Mouse (Mus musculus) heart, adult 8-10 months (tissue): Measurements from ENCODE around the gene Drd4. TPM values are rescaled to one million over a fixed set of nuclear protein-coding genes. Genes with fewer than 3 reads are reported as not detected.
"Not testable (repeated sequence)": the region's sequence is repeated elsewhere in the genome, so short reads cannot be mapped to it uniquely, and the experiment has no call there.

Source experiments
- DNase-seq: peaks from one replicate; pipeline ENCODE4 v3.0.0; 2022; ENCODE audit warnings: low spot score
- total RNA-seq, 4 experiments: library from RNA; stranded (reverse); gene quantifications; 2 replicates each; pipeline ENCODE4 v1.2.4; 2022

Drd4 gene
- not detected for total RNA-seq

DNA sequence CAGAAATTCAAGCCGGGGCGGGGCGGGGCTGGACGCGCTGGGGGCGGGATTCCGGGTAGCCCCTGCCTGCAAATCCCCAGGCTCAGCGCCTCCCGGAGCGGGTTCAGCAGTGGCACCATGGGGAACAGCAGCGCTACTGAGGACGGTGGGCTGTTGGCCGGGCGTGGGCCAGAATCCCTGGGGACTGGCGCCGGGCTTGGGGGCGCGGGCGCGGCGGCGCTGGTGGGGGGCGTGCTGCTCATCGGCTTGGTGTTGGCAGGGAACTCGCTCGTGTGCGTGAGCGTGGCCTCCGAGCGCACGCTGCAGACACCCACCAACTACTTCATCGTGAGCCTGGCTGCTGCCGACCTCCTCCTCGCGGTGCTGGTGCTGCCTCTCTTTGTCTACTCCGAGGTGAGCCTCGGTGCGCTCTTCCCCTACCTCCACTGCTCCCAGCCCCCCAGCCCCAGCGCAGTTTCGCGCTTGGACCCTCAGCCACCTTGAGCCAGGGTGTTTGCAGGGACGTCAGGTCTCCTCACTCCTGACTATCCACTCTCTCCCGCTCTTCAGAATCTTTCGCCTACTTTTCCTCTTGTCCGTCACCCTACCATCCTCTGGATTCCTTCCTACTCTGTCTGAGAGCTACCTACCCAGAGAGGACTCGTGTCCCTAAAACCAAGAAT is at the start of gene Drd4:
TSS of gene Drd4 (plus strand) at position 86 of the 662 bp plus-strand sequence.
- no peak for DNase-seq

DNA sequence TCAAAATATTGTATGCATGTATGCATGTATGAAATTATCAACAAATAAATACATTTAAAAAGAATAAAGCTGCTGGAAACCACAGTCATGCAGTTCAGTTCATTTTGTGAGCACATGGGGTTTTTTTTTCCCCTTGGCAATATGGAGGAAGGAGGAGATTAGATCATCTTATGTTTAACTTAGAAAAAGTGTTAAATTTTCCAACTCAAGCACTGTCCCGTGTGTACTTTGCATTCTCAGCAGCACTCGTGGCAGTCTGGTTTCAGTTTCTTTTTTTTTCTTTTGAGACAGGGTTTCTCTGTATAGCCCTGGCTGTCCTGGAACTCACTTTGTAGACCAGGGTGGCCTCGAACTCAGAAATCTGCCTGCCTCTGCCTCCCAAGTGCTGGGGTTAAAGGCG is 41.3 kb upstream of the Drd4 start:
- DNase-seq: not testable (repeated sequence)

DNA sequence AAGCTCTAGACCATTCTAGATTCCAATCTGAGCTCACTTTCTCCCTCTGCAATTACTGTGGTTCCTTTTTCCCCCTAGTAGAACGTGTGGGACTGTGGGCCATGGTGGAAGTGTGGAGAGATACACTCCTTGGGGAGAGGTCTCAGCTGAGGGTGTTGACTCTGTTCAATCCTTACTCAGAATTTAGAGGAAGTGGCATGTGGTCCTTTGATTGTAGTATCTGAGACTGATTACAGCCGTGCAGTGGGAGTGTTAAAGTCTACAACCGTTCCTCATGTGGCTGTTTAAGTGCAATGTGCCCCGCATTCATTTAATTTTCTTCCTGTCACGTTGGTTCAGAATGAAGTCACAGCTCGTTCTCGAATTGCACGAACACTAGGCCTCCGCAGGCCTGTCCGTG is 35.6 kb upstream of the Drd4 start:
- DNase-seq: no peak

DNA sequence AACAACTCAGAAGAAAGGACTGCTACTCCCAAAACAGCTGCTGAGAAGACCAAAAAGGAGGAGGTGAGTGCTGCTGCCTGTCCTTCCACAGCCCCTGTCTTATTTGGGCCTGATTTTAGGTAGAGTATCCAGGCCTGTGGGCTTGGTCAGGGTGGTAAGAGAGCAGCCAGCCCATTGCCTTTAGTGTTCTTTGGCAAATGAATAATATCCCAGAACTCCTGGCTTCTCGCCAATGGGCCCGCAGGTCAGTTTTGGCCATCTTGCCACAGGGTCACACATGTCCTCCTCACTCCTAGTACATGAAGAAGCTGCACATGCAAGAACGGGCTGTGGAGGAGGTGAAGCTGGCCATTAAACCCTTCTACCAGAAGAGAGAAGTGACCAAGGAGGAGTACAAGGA is 30.3 kb upstream of the Drd4 start:
- no peak for DNase-seq

DNA sequence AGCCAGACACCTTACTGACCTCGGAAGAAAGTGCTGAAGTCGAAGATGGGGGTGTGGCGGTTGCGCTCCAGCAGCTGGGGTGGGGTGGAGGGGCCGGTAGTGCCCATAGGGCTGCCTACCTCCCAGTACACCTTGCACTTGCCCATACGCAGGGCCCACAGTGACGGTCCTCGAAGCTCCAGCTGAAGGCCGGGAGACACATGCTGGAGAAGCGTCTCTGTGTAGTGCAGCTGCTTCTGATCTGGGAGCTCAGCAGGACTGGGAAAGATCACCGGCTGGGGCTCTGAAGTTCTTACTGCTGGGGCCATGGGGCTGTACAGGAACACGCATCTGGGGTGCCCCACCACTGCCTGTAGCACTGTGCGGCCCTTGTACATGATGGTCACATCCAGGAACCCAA is 28.2 kb upstream of the Drd4 start:
- DNase-seq: no peak

DNA sequence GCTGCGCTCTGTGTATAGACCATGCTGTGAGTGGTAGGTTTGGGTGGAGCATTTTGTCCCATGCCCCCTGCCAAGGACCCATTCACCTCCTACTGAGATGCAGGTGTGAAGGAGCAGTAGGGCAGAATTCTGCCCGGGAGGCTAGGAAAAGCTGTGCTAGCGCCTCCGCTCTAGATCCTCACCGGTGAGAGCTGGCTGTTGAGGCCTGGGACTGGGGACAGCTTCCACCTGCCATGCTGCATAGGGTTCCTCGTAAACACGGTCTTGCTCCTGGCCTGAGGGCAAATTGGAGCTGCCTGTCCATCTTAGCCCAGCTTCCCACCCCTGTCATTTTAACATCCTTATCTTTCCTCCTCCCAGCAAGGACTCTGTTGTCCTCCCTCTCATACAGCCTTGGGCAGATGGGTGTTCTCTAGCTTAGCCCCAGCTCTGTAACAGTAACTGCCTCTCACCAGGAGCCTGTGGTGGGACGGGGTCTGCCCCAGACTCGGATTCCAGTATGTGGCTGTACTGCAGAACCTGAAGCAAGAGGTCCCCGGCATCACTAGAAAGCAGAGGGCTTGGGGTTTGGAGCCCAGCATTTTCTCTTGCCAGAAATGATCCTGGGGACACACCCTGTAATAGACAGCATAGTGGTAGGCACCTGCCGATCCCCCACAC is 27.6 kb upstream of the Drd4 start:
- DNase-seq: no peak

DNA sequence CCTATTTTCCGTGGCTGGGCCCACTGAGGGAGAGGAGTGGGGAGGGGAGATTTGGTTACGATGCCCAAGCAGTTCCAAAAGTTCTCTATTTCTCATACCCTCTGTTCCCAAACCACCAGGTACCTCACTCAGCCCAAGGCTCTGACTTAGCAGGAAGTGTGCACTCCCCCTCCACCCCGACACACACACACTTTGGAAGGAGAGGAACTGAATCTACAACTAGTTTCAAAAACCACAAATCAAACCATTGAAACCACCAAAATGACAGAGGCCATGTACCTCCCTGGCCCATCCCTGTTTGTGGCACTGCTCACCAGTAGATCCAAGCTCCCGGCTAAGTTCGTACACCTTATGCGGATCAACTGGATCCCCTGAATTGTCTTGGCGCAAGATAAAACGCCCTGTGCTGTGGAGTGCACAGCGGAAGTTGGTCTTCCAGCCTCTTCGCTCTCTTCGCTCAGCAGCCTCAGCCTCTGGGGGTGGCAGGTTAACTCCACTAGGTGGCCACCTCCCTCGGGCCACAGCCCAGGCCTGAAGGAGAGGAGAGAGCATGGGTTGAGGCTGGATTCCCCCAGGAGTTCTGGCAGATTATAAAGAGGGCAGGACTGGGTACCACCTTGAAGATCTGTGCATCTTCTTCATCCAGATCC is 26.9 kb upstream of the Drd4 start:
- DNase-seq: no peak

DNA sequence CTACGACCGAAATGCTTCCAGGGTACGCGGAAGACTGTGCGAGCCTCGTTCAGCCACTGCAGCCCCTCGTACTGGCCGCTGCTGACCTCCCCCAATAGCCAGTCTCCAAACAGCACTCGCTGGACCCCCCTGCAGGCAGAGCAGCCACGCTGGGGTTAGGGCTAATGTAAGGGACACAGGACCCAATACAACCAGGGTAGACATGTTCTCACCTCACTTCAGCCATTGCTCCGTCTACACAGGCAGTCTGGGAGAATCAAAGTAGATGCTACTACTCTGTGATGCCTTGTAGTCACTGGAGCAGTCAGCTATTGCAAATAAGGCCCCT is 26.4 kb upstream of the Drd4 start:
- DNase-seq: no peak

DNA sequence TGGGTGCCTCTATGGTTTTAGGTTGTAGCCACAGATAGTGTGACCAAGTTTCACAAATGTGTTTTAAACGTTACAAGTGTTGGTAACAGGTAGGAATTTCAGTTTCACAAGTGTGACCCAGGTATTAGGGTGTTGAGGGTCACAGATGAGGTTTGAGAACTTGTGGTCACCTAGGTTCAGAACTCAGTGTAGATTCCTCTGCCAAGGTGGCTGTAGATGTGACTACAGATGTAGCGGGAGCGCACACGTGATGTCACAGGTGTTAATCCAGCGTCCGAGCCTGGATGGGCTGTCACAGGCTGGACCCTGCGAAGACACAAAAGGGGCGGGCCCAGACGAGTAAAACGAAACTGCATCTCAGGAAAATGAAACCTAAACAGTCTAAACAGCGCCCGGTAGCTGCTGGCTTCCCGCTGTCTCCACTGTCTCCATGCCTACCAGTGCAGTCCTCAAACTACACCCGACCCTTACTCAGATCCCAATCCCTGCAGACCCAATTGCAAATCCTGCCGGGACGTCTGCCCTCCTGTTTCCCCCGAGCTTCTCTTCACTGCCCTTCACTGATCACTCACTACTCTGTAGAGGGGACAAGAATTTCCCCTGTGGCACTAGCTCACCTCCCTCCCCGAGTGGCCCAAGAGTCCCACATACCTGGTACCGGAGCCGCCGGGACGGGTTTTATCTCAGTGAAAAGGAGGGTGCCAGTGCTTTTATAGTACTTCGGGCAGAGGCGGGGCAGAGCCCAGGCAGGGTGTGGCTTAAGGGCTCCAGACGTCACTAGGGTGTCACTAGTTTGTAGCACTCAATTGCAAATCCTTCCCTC is 25.9 kb upstream of the Drd4 start, which contains the start of gene Irf7:
TSS of gene Irf7 (minus strand) at position 743 of the 823 bp plus-strand sequence.
- peak; percentile 76 for DNase-seq

DNA sequence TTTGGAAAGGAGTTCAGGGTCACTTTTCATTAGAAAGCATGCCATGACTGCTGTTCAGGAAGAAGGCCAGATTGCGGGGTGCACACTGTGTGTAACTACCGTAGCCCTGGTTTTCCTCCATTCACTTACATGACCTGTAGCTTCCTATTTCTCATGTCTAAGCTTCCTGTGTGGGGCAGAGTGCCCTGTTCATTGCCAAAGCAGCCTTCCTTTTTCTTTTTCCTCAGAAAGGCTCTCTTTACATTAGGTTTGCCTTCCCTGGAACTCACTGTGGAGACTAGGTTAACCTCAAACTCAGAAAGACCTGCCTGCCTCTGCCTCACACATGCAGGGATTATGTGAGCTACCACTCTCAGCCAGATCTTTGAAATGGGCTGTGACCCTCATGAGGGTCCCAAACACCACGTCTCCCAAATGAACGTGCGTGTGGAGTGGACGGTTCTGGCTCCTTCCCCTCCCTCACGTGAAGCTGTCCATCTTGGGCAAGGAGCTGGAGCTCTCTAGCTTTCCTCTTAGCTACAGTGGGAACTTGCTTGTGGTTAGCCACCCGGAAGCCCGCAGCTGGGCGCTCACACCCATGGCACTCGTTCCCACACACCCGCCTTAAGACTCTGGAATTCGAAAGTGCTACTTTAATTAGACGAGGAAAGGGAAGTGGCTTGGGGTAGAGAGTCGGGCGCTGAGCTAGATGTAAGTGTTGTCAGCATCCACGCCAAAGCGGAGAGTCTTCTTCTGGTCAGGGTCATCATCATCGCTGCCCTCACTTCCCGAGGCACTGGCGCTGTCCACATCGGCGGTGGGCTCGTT is 23.1 kb upstream of the Drd4 start:
- DNase-seq: peak; percentile 39

DNA sequence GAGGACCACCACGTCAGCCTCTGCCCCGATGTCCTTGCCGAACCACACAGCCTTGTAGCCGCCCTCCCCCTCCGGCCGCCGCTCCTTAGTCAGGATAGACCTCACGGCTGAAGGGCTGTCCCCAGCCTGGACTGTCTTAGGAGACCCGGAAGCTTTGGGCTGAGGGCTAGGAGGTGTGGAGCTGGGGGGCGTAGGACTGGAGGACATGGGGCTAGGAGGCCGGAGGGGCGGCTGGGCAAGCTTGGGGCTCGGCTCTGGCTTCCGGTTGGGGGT is 22.6 kb upstream of the Drd4 start:
- no peak for DNase-seq

DNA sequence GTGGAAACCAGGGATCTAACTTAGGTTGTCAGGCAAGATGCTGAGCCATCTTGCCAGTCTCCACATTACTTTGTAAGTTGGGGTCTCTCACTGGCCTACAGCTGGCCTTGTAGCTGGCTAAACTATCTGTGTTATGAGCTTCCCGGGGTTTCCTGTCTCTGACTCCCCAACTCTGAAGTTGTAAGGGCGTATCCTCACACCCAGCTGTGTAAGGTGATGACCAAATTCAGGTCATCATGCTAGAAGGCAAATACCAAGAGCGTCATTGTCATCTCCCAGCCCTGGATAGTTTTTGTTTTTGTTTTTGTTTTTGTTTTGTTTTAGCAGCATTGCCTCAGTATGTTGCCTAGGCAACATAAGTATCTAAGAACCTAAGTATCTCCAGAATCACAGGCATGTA is 21.2 kb upstream of the Drd4 start:
- DNase-seq: no peak

DNA sequence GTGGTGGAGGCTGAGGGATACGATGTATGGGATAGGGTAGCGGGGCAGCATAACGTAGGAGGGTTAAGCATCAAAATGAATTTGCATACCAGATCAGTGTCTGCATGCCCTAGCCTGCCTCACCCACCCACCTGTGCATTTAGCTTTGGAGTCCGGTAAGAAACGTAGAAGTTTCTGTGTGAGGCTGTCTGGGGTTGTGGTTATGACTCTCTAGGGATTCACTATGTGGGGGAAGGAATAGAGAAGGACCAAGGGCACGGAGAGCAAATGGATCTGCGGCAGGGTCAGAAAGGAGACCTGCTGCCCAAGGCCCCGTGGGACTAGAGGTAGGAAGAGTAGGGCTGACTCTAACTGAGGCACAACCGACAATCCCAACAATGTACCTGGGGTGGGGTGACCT is 16.4 kb upstream of the Drd4 start:
- no peak for DNase-seq

DNA sequence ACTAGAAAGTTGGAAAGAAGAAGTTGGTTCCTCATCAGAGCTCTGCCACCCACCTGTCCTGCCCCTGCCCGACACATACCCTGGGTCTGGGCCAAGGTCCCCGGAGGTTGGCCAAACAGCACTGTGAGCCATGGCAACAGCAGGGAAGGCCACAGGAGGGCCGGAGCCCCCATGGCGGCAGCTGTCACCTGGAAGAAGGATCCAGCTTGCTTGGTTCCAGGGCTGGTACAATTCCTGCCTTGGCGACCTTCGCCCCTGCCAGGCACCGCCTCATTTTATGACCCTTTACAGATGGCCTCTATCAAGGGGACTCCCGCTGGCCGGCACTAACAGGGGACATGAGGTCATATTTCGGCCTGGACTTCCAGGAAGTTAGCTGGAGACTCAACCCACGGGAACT is 15.3 kb upstream of the Drd4 start, which contains the start of gene Cdhr5:
TSS of gene Cdhr5 (minus strand) at position 241 of the 400 bp plus-strand sequence.
- DNase-seq: no peak

DNA sequence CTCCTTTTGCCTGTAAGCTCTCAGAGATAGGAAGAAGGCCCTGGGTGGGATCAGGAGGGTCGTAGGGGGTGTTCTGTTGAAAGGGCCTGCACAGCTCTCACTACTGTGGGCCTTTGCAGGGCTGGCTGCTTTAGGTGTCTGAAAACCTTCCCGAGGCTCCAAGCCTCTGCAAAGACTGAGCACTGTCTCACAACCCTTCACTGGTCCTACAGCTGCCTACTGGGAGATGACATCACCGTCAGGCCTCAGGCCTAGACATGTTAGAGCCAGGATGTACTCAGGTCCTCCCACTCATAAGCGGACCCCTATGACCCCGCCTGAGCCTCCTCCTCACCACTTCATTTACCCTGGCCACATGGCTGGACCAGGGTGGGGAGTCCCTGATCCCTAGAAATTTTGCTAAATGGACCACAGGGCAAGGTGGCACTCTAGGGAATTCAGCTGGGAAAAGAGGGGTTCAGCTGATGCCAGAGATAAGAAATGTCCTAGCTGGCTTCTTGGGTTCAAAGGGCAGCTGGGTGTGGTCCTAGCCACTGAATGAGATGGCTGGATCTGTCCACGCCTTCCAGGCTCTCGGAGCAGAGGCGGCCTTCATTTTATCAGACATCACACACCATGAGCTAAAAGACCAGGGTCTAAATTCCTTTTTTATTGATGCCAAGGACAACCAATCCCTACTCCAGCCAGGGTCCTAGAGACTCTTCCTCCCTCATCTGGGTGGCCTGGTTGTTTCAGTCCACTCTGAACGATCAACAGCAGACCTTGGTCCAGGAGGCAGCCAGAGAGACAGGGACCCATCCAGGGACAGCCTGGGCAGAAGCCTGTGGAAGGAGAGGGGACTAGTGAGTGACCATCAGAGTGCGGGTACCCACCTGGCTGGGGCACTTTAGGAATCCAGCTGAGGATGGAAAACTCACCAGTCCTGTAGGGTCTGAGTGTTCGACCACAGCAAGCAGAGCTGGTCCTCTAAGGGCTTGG is 13.8 kb upstream of the Drd4 start:
- no peak for DNase-seq

DNA sequence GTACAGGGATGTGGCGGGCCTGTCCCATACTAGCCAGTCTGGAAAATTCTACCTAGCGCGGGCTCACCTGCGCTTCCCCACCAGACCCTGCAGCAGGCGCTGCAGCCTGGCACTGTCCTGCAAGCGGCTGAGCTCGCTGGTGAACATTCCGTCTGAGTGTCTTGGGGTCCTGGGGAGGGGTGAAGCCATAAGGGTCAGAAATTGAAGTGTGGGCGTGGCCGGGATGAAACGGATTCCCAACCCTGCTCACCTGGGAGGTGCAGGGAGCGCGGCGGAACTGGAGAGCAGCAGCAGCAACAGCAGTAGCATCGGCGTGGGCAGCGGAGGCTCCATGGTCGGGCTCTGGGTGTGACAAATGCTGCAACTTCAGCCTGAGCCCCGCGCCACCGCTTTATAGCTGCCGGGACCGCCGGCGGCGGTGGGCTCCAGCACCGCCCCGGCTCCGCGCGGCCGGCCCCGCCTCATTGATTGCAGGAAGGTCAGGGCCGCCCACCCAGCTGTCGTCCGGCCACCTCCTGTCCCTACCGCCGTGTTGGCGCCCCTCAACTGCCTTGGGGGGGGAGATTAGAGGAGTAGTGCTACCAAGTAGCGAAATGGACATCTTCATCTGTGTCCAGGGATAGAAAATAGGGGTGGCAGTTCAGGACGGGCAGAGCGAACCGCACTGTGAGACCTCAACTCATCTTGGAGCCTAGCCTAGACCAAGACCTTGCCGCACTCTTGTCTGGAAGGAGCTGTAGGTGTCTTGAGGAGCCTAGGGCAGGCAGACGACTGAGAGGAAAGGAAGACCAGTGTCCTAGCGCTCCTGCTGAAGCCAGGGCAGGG is 12.8 kb upstream of the Drd4 start, which contains the start of gene Sct:
TSS of gene Sct (minus strand) at position 368 of the 825 bp plus-strand sequence.
- no peak for DNase-seq

DNA sequence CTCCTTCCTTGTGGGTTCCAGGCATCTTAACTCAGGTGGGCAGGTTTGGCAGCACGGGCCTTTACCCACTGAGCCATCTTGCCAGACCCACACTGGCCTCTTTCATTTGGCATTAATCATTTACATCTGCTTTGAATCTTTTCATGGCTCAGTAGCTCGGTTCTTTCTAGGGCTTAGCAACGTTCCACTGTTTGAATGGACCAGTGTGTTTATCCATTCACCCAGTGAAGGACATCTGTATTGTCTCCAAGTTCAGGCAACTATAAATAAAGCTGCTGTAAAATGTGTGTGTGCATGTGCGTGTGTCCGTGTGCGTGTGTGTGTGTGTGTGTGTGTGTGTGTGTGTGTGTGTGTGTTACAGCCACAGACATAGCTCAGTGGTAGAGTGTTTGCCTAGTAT is 10.4 kb upstream of the Drd4 start:
- no peak for DNase-seq

DNA sequence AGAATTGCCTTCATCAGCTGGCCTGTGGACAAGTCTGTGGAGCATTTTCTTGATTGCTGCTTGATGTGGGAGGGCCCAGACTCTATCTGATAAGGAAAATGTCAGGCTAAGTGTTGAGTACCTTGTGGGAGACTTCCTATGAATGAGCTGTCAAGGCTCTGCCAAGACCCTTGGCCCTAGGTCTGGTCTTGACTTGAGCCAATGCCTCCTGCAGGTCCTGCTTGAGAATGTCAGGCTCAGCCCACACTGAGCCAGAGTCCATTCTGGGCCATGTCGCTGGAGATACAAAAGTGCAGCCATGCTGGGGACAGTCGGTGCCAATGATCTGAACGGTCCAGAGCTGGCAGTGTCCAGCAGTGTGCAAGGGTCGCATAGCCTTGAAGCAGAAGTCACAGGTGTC is 9.1 kb upstream of the Drd4 start:
- no peak for DNase-seq

DNA sequence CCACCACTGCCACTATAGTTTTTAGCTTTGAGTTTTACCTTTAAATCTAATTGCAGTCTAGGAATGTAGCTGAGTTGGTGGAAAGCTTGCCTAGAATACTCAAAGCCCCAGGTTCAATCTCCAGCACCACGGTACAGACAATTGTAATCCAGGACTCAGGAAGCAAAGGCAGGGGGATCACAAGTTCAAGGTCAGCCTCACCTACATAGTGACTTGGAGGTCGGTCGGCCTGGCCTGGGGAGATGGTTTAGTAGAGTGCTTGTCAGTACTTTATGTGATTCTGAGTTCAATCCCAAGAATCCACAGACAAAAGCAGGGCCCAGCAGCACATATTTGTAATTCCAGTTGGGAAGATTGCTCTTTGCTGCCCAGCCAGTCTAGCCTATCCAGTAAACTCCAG is 3.8 kb upstream of the Drd4 start:
- DNase-seq: no peak
